Mouse (Mus musculus) brown adipose tissue, adult 24 weeks (tissue): Measurements from ENCODE around the gene Gm21897. TPM values are rescaled to one million over a fixed set of nuclear protein-coding genes. Genes with fewer than 3 reads are reported as not detected.

Experiments
- H3K27ac ChIP-seq: fragments of 200-500 bp; replicated peaks from 2 replicates; pipeline ENCODE4 v1.5.1; 2012; ENCODE audit warnings: low read depth, mild to moderate bottlenecking, low read length
- H3K4me1 ChIP-seq: fragments of 200-500 bp; 2 replicates; pipeline ENCODE4 v1.6.1; 2012; ENCODE audit warnings: low read length, mixed read lengths; ENCODE audit not compliant: control insufficient read depth, insufficient read depth, insufficient read length
- H3K4me3 ChIP-seq: fragments of 200-500 bp; 2 replicates; pipeline ENCODE4 v1.5.1; 2012; ENCODE audit warnings: low read depth, mild to moderate bottlenecking, low read length, moderate library complexity; ENCODE audit not compliant: insufficient read depth
- polyA plus RNA-seq: library from polyadenylated mRNA; stranded (reverse); fragments of >200 nt; gene quantifications from 2 replicates; pipeline ENCODE4 v1.2.4, GENCODE M21; 2012; ENCODE audit not compliant: missing spikeins, insufficient read depth, insufficient read length

Gm21897 gene
- polyA plus RNA-seq, 1 experiment: not detected

DNA sequence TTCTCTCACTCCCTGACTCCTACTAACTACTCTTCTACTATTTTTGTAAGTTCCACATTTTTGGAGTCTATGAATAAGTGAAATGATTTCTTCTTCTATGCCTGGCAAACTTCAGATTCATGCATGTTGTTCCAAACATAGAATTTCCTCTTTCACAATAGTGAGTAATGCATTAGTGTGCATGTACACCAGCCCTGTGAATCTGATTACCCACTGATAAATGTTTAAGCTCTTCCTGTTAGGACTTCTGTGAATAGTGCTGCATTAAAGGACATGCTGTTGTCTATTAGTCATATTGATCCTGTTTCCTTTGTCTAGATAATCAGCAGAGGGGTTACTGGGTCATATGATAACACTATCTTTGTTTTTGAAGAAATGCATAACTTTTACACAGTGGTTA, 43.6 kb downstream of the Gm21897 start:
- H3K4me3 ChIP-seq: no peak overlapping the region
- H3K27ac ChIP-seq: no peak overlapping the region
- no peaks in the 10 kb centered on the region for H3K4me1 ChIP-seq
